Mouse (Mus musculus) olfactory bulb, adult 2 months (tissue): ENCODE measurements around the gene Agap2. TPM values are rescaled to one million over a fixed set of nuclear protein-coding genes. Genes with fewer than 3 reads are reported as not detected.
"Not testable (repeated sequence)": the region's sequence is repeated elsewhere in the genome, so short reads cannot be mapped to it uniquely, and the experiment has no call there.

ENCODE experiments used
- H3K27ac ChIP-seq: fragments of 200-500 bp; 2 replicates; pipeline ENCODE4 v1.5.1; 2012; ENCODE audit warnings: low read depth, low read length; ENCODE audit not compliant: insufficient read depth
- H3K4me1 ChIP-seq: fragments of 200-500 bp; 2 replicates; pipeline ENCODE4 v1.6.1; 2012; ENCODE audit warnings: low read length; ENCODE audit not compliant: control insufficient read depth, insufficient read depth
- H3K4me3 ChIP-seq: fragments of 200-500 bp; 2 replicates; pipeline ENCODE4 v1.5.1; 2012; ENCODE audit warnings: mild to moderate bottlenecking, low read depth, low read length, moderate library complexity; ENCODE audit not compliant: insufficient read depth
- CTCF ChIP-seq: fragments of 200-500 bp; IDR thresholded peaks from 2 replicates; pipeline ENCODE4 v1.5.1; 2012; ENCODE audit warnings: low read depth, mild to moderate bottlenecking, low read length, moderate library complexity; ENCODE audit not compliant: insufficient read depth
- POLR2A ChIP-seq: fragments of 200-500 bp; IDR thresholded peaks from 2 replicates; pipeline ENCODE4 v1.6.1; 2012; ENCODE audit warnings: mild to moderate bottlenecking, low read depth, low read length, moderate library complexity; ENCODE audit not compliant: insufficient read depth
- WGBS: fragments of 180-500 bp; shearing (Covaris S2); methylation state at CpG from one replicate; pipeline ENCODE4 v1.1.7; 2018; 5-methylcytosine and 5-hydroxymethylcytosine counted together
- polyA plus RNA-seq: library from polyadenylated mRNA; stranded (reverse); fragments of >200 nt; gene quantifications from 2 replicates; pipeline ENCODE4 v1.2.4, GENCODE M21; 2012; ENCODE audit warnings: low replicate concordance; ENCODE audit not compliant: missing spikeins, insufficient read depth, insufficient read length

Agap2 gene
- polyA plus RNA-seq, 1 experiment = not detected

DNA sequence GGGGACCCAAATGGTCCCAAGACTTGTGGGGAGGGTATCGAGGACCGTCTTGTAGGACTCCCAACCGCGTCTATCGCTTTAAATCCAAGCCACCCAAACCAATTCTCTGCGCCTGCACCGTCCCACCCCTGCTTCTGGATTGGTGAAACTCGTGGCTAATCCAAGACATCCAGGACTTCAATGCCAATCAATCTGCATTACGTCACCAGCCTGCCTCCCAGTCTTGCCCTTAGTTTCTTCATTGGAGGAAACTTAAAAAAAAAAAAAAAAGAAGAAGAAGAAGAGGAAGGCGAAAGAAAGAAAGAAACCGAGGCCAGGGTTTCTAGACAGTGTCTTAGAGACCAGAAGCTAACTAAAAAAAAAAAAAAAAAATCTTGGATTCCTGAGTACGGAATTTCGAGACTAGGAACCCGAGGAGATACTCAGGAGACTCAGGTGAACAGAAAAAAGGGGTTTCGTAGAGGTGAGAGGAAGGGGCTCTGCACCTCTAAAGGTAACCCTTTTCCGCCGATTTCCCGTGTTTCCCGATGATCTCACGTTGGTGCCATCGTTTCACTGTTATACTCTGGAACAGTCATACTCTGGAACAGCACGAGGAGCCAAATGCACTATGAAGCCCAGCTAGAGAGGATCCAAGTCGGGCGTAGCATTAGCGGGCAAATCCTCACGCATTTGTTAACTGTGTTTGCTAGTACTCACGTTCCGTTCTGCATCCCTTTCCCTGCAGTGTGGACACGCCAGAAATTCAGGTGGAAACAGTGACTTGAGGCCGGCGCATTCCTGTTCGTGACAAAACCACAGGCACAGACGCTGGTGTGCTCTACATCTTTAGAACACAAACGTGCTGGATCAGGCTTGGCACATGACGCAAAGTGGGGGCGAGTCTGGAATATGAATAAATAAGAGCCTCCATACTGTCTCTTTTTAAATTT, 4.6 kb upstream of the Agap2 start, which contains the start of gene Tspan31:
Gene Tspan31 (minus strand): TSS at position 75 of the 932 bp plus-strand sequence.
- H3K4me1 ChIP-seq = peaks cover 14% of the 10 kb centered on the region
- WGBS = under 1% methylated on average over 36 of the region's 36 CpGs
- peak within 1 kb of the TSS; percentile 64 for H3K4me3 ChIP-seq
- peak within 1 kb of the TSS; percentile 81 for H3K27ac ChIP-seq
- TF ChIP-seq CTCF (no peak), POLR2A (peak; percentile 64; the same call in 1 of the 2 replicates)

DNA sequence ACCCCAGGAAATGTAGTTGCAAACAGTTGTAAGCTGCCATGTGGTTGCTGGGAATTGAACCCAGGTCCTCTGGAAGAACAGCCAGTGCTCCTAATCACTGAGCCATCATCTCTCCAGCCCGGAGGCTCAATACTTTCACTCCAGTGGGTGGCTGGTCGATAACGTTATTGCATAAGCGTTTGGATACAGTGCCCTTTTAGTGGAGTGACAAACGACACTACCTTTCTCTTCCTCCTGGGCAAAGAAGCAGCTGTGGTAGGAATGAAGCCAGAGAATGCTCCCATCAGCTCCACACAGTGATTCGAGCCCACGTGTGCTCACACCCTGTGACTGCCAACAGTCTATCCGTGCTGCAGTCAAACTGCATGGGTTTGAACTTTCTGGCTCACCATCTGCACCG, 3.9 kb upstream of the Agap2 start:
- no peak overlapping the region for H3K4me3 ChIP-seq
- H3K4me1 ChIP-seq = peaks cover 21% of the 10 kb centered on the region
- WGBS = 54% methylated on average over 9 of the region's 9 CpGs
- no peak overlapping the region for H3K27ac ChIP-seq
- no peak for TF ChIP-seq CTCF
- TF ChIP-seq POLR2A = no peak

DNA sequence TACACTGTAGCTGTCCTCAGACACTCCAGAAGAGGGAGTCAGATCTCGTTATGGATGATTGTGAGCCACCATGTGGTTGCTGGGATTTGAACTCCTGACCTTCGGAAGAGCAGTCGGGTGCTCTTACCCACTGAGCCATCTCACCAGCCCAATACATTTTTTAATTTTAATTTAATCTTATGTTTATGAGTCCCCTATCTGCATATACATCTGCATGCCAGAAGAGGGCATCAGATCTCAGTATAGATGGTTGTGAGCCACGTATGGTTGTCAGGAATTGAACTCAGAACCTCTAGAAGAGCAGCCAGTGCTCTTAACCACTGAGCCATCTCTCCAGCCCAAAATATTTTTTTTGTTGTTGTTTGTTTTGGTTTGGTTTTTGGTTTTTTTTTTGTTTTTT, 2.8 kb upstream of the Agap2 start:
- not testable (repeated sequence) for H3K27ac ChIP-seq, H3K4me3 ChIP-seq
- H3K4me1 ChIP-seq = peaks cover 24% of the 10 kb centered on the region
- whole genome bisulfite sequencing = 67% methylated on average over 4 of the region's 4 CpGs

DNA sequence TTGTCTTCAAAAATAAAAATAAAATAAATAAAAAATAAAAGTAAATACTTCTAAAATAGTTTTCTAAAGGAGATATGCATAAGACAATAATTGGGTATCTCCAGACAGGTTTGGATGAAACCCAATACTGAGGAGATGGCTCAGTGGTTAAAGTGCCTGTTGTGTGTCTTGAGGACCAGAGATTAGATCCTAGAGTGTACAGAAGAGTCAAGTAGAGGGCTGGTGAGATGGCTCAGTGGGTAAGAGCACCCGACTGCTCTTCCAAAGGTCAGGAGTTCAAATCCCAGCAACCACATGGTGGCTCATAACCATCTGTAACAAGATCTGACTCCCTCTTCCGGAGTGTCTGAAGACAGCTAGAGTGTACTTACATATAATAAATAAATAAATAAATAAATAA, 2.1 kb upstream of the Agap2 start:
- peaks cover 30% of the 10 kb centered on the region for H3K4me1 ChIP-seq
- H3K27ac ChIP-seq, H3K4me3 ChIP-seq: not testable (repeated sequence)
- WGBS = 80% methylated on average over 2 of the region's 2 CpGs

DNA sequence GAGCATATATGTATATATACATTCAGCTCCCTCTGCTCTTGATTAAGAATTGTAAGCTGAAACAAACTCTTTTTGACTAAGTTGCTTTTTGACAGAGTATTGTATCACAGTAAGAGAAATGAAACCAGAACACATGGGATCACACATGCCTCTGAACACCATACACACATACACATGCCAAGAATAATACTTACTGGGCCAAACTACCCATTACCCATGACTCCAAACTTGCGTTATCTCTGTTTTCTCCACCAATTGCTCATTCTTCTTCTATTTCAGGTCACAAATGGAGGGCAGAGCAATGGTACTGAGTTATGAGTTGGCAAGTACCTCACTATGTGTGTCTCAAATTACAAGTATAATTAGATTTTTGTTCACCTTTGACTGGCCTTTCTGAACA, 1.1 kb upstream of the Agap2 start:
- Histone ChIP-seq H3K4me1 (peaks cover 34% of the 10 kb centered on the region), H3K27ac (no peak overlapping the region), H3K4me3 (no peak overlapping the region)
- TF ChIP-seq POLR2A = no peak
- TF ChIP-seq CTCF = no peak
- WGBS = 84% methylated on average over 1 of the region's 1 CpGs

DNA sequence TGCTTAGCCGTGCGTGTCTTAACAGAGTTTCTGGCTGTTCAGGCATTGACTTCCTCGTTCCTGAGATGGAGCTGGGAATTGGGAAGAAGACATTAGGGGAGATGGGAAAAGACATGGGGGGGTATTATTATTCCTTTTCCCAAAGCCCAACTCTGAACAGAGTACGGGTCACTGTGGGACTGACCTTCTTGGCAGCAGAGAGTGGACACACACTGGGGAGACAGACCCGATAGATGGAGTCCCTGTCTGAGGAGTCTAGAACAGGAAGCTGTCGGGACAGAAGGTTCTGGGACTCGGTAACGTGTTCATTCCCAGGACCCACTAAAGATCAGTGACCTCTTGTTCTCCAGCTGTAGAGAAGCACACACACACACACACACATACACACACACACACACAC, 567 bp downstream of the Agap2 start:
- TF ChIP-seq POLR2A (no peak), CTCF (no peak)
- 54% methylated on average over 8 of the region's 8 CpGs for WGBS
- peak overlapping the region; percentile 12 for H3K4me3 ChIP-seq
- H3K27ac ChIP-seq = peak overlapping the region; percentile 48
- peaks cover 31% of the 10 kb centered on the region for H3K4me1 ChIP-seq

DNA sequence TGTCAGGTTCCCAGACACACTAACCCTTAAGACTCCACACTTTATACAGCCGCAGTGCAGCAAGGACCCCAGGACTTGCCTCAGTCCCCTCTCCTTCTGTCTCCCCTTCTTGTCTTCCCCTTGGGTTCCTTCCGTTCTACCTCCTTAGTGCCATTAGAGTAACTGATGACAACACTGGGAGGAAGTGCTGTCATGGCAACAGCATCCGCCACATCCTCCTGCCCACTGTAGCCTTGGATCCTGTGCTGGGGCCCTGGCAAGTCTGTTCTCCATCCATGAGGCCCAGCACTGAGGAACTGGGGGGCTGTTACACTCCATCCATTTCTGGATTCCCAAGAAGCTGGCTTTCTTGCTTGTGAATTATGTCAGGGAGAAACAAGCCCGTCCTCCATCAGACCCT, 998 bp downstream of the Agap2 start:
- TF ChIP-seq CTCF (no peak), POLR2A (no peak)
- Histone ChIP-seq H3K4me1 (peaks cover 35% of the 10 kb centered on the region), H3K4me3 (peak overlapping the region; percentile 12), H3K27ac (peak overlapping the region; percentile 48)
- 31% methylated on average over 4 of the region's 4 CpGs for WGBS

DNA sequence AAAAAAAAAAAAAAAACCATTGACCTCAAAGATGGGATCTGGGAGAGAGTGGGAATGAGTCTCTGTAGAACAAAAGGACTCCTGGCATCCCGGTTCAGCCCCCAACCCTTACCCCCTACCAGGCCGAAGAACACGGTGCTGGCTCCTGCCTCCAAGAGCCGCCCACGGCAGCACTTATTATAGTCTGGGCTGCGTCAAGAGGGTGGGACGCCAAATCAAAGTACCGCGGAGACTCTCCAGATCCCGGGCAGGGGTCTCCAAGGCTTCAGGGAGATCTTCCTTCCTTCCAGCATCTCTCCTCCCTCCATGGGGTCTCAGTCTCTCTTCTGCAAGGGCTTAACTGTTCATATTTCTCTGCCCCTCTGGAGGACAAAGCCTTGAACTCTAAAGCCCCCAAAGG, 2.4 kb downstream of the Agap2 start:
- peaks cover 35% of the 10 kb centered on the region for H3K4me1 ChIP-seq
- 8% methylated on average over 10 of the region's 10 CpGs for WGBS
- peak overlapping the region; percentile 52 for H3K4me3 ChIP-seq
- TF ChIP-seq POLR2A = no peak
- no peak for TF ChIP-seq CTCF
- peak overlapping the region; percentile 99 for H3K27ac ChIP-seq

DNA sequence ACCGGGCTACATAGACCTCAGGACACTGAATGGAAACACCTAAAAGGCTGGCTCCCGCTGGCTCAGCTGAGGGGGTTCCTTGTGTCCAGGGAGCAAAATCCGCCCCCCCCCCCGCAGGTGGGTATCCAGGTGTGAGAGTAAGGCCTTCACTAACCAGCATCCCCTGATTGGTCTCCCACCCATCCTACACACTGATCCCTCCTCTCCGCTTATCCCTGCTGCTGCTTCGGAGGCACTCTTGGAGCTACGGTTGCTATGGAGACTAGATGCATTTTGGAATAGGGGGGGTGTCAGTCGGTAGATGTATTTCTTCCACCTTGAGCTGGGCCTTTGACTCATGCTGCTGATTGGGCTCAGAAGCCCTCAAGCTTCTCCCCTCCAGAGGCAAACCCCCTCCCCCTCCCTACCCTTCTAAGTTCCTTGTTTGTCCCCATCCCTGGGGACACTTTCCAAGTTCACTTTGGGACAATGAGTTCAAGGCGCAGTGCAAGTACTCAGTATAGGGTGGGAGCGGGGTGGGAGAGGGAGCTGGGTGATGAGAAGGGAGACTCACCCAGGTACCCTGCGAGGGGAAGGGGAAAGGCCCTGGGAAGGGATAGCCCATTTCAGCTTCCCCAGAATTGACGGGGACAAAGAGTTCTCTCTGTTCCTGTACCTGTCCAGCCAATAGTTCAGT, 3.1 kb downstream of the Agap2 start:
- peaks cover 41% of the 10 kb centered on the region for H3K4me1 ChIP-seq
- WGBS = 3% methylated on average over 12 of the region's 12 CpGs
- TF ChIP-seq POLR2A = no peak
- no peak for TF ChIP-seq CTCF
- peak overlapping the region; percentile 52 for H3K4me3 ChIP-seq
- H3K27ac ChIP-seq = peak overlapping the region; percentile 99
